Mouse (Mus musculus): ENCODE data around the gene Git1.

DNA sequence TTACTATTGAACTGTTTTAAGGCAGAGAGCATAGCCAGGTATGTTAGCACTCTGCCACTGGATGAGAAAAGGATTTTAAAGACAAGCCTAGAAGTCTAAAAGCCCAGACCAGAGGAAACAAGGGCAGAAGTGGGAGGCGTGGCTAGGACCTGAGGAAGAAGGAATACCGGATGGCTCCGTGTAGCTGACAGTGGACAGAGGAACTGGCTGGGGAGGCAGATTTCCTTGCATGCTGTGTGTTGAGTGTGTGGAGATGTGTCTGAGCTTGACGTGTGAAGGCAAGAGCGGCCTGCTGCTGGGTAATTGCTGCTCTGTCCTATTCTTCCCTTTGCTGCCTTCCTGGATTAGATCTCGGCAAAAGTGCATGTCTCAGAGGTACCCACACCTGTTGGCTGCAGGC, 9.1 kb downstream of the Git1 start:
- TF ChIP-seq CTCF (conservative IDR thresholded peaks at IDR 0.05; ENCODE audit: insufficient read depth, insufficient read length, low read depth, low read length): no peak
- TF ChIP-seq POLR2A (IDR thresholded peaks at IDR 0.05; ENCODE audit: low read depth, low read length): no peak
